Mouse (Mus musculus) macrophage (primary cell): ENCODE results near the gene Pphln1. TPM values are rescaled to one million over a fixed set of nuclear protein-coding genes. Genes with fewer than 3 reads are reported as not detected.

ENCODE experiments used
- H3K27ac ChIP-seq: fragments of 350-480 bp; formaldehyde crosslinking; 2 replicates; pipeline ENCODE4 v1.9.0; 2021
- H3K36me3 ChIP-seq: fragments of 350-480 bp; formaldehyde crosslinking; 2 replicates; pipeline ENCODE4 v1.9.0; 2021; ENCODE audit errors: inconsistent target
- H3K4me3 ChIP-seq: fragments of 350-480 bp; formaldehyde crosslinking; 2 replicates; pipeline ENCODE4 v1.9.0; 2021; ENCODE audit errors: inconsistent target
- H3K79me2 ChIP-seq: fragments of 350-480 bp; formaldehyde crosslinking; 2 replicates; pipeline ENCODE4 v1.9.0; 2021; ENCODE audit errors: inconsistent target
- WGBS: methylation state at CpG from one replicate; pipeline ENCODE4 v1.1.7; 2026; ENCODE audit warnings: inconsistent platforms; ENCODE audit not compliant: missing documents; 5-methylcytosine and 5-hydroxymethylcytosine counted together
- polyA plus RNA-seq: library from polyadenylated mRNA; stranded (reverse); fragments of 250-400 nt; gene quantifications from 3 replicates; pipeline ENCODE4 v1.2.4, GENCODE M21; 2018; ENCODE audit warnings: inconsistent platforms

Pphln1 gene
- polyA plus RNA-seq, 1 experiment from 2014 or later: 28.3 TPM

DNA sequence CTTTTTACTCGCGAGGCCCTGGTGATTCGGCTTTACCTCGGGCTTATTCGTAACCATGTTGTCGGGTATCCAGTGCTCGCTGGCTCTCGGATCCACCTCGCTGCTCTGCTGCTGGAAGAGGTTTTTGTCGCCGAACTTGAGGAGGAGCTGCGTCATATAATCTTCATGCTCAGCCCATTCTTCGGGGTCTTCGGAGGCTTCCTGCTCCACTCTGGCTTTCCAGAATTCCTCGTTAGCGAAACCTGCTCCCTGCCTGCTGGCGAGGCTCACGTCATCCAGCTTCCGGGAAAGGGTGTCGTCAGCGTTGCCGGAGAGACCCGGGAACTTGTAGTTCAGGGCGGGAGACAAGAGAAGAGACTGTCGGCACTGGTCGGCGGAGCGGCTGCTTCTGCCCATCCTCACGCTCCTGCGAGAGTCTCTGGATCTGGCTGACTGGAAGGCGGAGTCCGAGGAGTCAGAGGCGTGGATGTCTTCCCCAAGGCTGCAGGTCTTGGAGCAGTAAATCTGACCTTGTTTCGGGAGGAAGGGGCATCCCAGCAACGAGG is 105.1 kb downstream of the Pphln1 start:
- Histone ChIP-seq H3K27ac (no peak overlapping the region), H3K36me3 (no peaks in the 10 kb centered on the region), H3K4me3 (no peak overlapping the region), H3K79me2 (no peaks in the 10 kb centered on the region)
- 95% methylated on average over 35 of the region's 35 CpGs for WGBS

- Histone ChIP-seq H3K36me3 (no peaks in the 10 kb centered on the region), H3K4me3 (no peak overlapping the region), H3K27ac (no peak overlapping the region), H3K79me2 (no peaks in the 10 kb centered on the region)
- WGBS: 94% methylated on average over 15 of the region's 17 CpGs
These were observed 106.7 kb downstream of the Pphln1 start for GRCm38 (mm10) chr15:93504808-93505207.

DNA sequence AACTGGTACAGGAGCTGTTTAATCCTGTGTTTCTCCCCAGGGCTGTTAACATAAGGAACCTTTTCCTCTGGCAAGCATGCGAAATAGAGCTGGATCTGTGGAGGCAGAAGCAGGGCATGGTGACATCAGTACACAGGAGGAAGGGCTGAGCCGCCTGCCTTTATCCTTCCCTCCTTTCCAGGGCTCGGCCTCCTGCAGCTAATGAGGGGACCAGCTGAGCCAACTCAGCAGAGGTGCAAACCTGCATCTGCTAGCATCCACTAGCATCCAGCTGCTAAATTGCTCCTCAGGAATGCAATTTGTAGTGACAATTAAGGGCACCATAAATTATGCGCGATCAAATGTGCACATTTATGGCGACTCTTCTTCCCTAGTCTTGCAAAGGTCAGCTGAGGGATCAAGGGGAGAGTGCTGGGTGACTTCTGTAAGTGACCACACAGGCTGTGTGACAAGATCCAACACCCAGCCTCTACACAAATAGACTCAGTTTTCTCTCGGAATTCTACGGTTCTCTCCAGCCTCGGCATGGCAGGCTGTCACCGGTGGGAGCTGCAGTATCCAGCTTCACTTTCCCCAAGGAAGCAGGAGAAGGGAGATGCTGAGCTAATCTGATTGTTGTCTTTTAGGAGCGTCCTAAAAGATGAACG is 112.7 kb downstream of the Pphln1 start:
- H3K79me2 ChIP-seq: no peaks in the 10 kb centered on the region
- H3K36me3 ChIP-seq: no peaks in the 10 kb centered on the region
- 87% methylated on average over 10 of the region's 12 CpGs for WGBS
- no peak overlapping the region for H3K27ac ChIP-seq
- H3K4me3 ChIP-seq: no peak overlapping the region

DNA sequence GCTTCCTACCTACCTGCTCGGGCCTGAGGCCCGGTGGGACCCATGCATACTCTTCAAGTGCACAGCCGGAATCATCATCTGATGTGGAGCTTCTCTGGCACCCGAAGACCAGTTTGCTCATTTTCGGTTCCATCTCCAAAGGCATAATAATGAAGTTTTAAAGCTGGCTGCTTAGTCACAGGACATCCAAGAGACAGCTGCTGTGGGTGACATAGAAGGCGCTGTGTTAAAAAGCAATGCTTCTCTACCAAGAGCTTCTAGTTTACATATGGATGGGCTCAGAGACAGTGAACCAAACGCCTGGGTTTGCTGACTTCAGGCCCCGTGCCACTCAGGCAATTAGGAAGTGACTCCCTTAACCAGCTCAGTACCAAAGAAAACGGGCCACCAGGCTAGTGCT is 114.3 kb downstream of the Pphln1 start:
- H3K79me2 ChIP-seq: no peaks in the 10 kb centered on the region
- no peak overlapping the region for H3K27ac ChIP-seq
- 86% methylated on average over 8 of the region's 9 CpGs for WGBS
- H3K4me3 ChIP-seq: no peak overlapping the region
- H3K36me3 ChIP-seq: no peaks in the 10 kb centered on the region

GRCm38 (mm10) chr15:93513939-93514341 is 115.8 kb downstream of the Pphln1 start:
- no peak overlapping the region for H3K27ac ChIP-seq
- H3K36me3 ChIP-seq: no peaks in the 10 kb centered on the region
- no peak overlapping the region for H3K4me3 ChIP-seq
- 8% methylated on average over 10 of the region's 10 CpGs for WGBS
- H3K79me2 ChIP-seq: no peaks in the 10 kb centered on the region

DNA sequence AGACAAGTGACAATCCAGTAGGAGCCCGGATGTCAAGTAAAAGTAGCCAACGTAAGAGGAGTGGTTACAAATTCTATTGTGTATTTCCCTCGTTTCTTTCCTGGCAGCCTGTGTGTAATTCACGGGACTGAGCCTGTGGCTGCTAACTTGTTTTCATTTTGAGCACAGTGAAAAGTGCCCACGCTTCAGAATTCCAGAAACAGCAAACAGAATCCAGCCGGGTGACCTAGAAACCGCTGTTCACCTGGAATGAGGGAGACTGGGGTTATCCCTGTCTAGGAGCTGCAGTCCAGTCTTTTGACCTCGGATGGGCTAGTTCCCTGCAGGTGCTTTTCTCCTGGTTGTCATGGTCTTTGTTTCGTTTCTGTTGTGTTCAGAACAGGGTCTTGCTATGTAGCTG is 117.2 kb downstream of the Pphln1 start:
- H3K4me3 ChIP-seq: no peak overlapping the region
- H3K79me2 ChIP-seq: no peaks in the 10 kb centered on the region
- WGBS: 93% methylated on average over 9 of the region's 9 CpGs
- H3K36me3 ChIP-seq: no peaks in the 10 kb centered on the region
- no peak overlapping the region for H3K27ac ChIP-seq

GRCm38 (mm10) chr15:93517022-93517565 is 118.9 kb downstream of the Pphln1 start:
- WGBS: 84% methylated on average over 11 of the region's 11 CpGs
- no peaks in the 10 kb centered on the region for H3K36me3 ChIP-seq
- no peak overlapping the region for H3K27ac ChIP-seq
- no peaks in the 10 kb centered on the region for H3K79me2 ChIP-seq
- H3K4me3 ChIP-seq: no peak overlapping the region

GRCm38 (mm10) chr15:93518143-93518902 is 120.2 kb downstream of the Pphln1 start:
- WGBS: 3% methylated on average over 23 of the region's 23 CpGs
- Histone ChIP-seq H3K36me3 (no peaks in the 10 kb centered on the region), H3K79me2 (no peaks in the 10 kb centered on the region), H3K27ac (no peak overlapping the region), H3K4me3 (peak overlapping the region; percentile 28; the same call in 1 of the 2 replicates)

DNA sequence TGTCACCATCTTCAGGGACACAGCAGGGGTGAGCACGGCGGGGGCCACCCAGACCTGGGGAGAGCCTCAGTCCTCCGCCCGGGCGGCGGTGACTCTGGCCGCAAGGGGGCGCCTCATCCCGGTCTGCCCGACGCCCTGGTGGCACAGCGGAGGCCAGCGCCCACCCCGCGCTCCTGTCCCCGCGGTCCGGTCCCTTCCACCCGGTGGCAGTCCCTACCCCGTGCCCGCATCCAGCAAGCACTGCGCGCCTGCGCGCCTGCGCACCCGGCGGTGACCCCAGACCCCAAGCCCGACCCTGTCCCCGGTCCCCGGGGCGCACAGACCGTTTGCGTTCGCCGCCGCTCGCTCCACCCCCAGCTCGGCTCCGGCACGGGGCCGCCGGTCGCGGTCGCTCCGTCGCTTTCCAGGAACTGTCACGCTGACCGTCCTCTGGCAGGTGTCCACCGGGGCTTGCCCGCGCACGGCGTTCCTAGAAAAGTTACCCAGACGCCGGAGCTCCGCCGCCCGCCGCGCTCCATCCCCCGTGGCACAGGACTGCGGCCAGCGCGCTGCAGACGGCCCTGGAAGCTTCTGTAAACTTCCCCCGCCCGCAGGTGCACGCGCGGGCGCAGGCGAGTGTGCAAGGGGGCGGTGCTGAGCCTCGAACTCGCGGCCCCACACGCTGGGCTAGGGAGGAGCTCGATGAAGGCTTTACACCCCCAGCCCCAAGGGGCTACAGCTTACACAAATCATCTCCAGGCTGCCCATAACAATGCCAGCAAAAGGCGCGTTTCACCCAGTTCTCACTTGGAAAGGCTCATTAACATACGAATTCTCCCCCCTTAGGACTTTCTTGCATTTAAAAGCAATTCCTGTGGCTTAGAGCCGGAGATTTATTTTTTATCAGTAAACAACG is 121.0 kb downstream of the Pphln1 start:
- H3K36me3 ChIP-seq: no peaks in the 10 kb centered on the region
- H3K79me2 ChIP-seq: no peaks in the 10 kb centered on the region
- peak overlapping the region; percentile 28; the same call in 1 of the 2 replicates for H3K4me3 ChIP-seq
- WGBS: 2% methylated on average over 77 of the region's 85 CpGs
- no peak overlapping the region for H3K27ac ChIP-seq

GRCm38 (mm10) chr15:93519836-93520826 is 122.0 kb downstream of the Pphln1 start:
- Histone ChIP-seq H3K4me3 (peak overlapping the region; percentile 7; the same call in 1 of the 2 replicates), H3K36me3 (no peaks in the 10 kb centered on the region), H3K27ac (no peak overlapping the region), H3K79me2 (no peaks in the 10 kb centered on the region)
- 28% methylated on average over 17 of the region's 17 CpGs for WGBS

GRCm38 (mm10) chr15:93521088-93521786 is 123.1 kb downstream of the Pphln1 start:
- Histone ChIP-seq H3K27ac (no peak overlapping the region), H3K4me3 (no peak overlapping the region), H3K79me2 (no peaks in the 10 kb centered on the region), H3K36me3 (no peaks in the 10 kb centered on the region)
- WGBS: 88% methylated on average over 9 of the region's 11 CpGs

GRCm38 (mm10) chr15:93521787-93522180 is 123.6 kb downstream of the Pphln1 start:
- H3K36me3 ChIP-seq: no peaks in the 10 kb centered on the region
- WGBS: 79% methylated on average over 3 of the region's 3 CpGs
- no peaks in the 10 kb centered on the region for H3K79me2 ChIP-seq
- H3K4me3 ChIP-seq: no peak overlapping the region
- H3K27ac ChIP-seq: no peak overlapping the region
